ENCODE assay signal across 13 mouse cellular contexts in the genomic region with DNA sequence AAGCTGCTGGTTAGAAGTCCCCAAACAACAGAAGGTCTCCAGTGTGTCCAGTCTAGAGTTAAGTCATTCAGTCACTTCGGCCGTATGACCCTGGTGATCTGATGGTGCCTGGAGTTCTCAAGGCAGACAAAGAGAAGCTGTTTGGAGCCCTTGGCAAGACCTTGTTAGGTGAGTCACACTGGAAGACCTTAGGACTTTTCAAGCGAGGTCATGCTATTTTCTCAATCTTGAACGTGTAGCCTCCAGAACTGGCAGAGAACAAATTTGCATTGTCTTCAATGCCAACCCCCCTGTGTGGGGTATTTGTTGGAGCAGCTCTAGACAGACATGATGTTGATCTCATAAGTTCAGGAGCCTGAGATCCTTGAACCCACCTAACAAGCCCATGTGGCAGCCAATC. TPM values are rescaled to one million over a fixed set of nuclear protein-coding genes. Genes with fewer than 3 reads are reported as not detected.
"Had no signal": no experiment of that assay in that cellular context is flagged by ENCODE, and none has a peak within 500 bp of the region (broad histone marks: within the 10 kb centered on the region; RNA-seq: fewer than 3 reads in every experiment).

No protein-coding gene starts in this region.

- DNase-seq: cerebellum, postnatal 25 days; cerebellum, postnatal 36 days; embryo, embryonic 11 days; forebrain, postnatal 0 days; gastrocnemius, adult 2 months; gastrocnemius, postnatal 10 days; gastrocnemius, postnatal 14 days; gastrocnemius, postnatal 25 days; gastrocnemius, postnatal 36 days; heart, adult 18-20 months; heart, adult 2 months had no signal

RNA-seq across cellular contexts. Expression of a gene that starts 6.2 kb away (rescaled TPM):
- total RNA-seq: granulocyte monocyte progenitor cell, adult 5-6 weeks had no signal
- polyA plus RNA-seq: erythroblast, embryonic 14.5 days had no signal
